Mouse (Mus musculus) limb, embryonic 15.5 days (tissue): ENCODE data around the gene Gm28374. TPM values are rescaled to one million over a fixed set of nuclear protein-coding genes. Genes with fewer than 3 reads are reported as not detected.
A peak's percentile ranks its signal among the peaks of the same experiment; 100 is the strongest.

Experiments
- ATAC-seq: fragments of 200-750 bp; cut with Nextera tagmentation; 2 replicates; pipeline ENCODE4 v1.8.0; 2017; ENCODE audit warnings: low read depth, moderate TSS enrichment; ENCODE audit not compliant: insufficient number of reproducible peaks, low FRiP score, low TSS enrichment
- H3K27ac ChIP-seq: fragments of 300-500 bp; sonication (generic); 2 replicates; pipeline ENCODE4 v1.5.1; 2015; ENCODE audit warnings: moderate library complexity, mild to moderate bottlenecking, inconsistent platforms
- H3K27me3 ChIP-seq: fragments of 300-500 bp; sonication (generic); 2 replicates; pipeline ENCODE4 v1.6.1; 2015; ENCODE audit warnings: inconsistent platforms
- H3K36me3 ChIP-seq: fragments of 300-500 bp; sonication (generic); 2 replicates; pipeline ENCODE4 v1.6.1; 2015; ENCODE audit warnings: inconsistent platforms
- H3K4me1 ChIP-seq: fragments of 300-500 bp; sonication (generic); 2 replicates; pipeline ENCODE4 v1.6.1; 2015; ENCODE audit warnings: inconsistent platforms
- H3K4me2 ChIP-seq: fragments of 300-500 bp; sonication (generic); 2 replicates; pipeline ENCODE4 v1.6.1; 2015; ENCODE audit warnings: mild to moderate bottlenecking, inconsistent platforms
- H3K4me3 ChIP-seq: fragments of 300-500 bp; sonication (generic); 2 replicates; pipeline ENCODE4 v1.5.1; 2015; ENCODE audit warnings: mild to moderate bottlenecking, inconsistent platforms
- H3K9ac ChIP-seq: fragments of 300-500 bp; sonication (generic); 2 replicates; pipeline ENCODE4 v1.6.1; 2015; ENCODE audit warnings: inconsistent platforms
- H3K9me3 ChIP-seq: fragments of 300-500 bp; sonication (generic); 2 replicates; pipeline ENCODE4 v1.6.1; 2016; ENCODE audit warnings: inconsistent platforms
- WGBS: fragments of 180-500 bp; shearing (Covaris S2); methylation state at CpG from one replicate; pipeline ENCODE4 v1.1.7; 2015; 5-methylcytosine and 5-hydroxymethylcytosine counted together
- polyA plus RNA-seq: library from polyadenylated mRNA; unstranded; fragments of >200 nt; fragmentation: Nextera tagmentation; extraction: Ambion mirVana; gene quantifications from 2 replicates; pipeline ENCODE4 v1.2.1, GENCODE M21; 2015

Gene Gm28374
- polyA plus RNA-seq, 1 experiment from 2014 or later = 1.9 TPM

GRCm38 (mm10) chr19:6079983-6080480 lies 2.0 kb downstream of the Gm28374 start, which contains the start of gene Tmem262:
TSS of gene Tmem262 (plus strand) at chr19:6080033.
- no peak within 1 kb of the TSS for H3K27ac ChIP-seq
- peaks cover 40% of the 10 kb centered on the region for H3K36me3 ChIP-seq
- H3K4me2 ChIP-seq = no peak within 1 kb of the TSS
- no peak within 1 kb of the TSS for H3K4me3 ChIP-seq
- H3K27me3 ChIP-seq = no peaks in the 10 kb centered on the region
- H3K4me1 ChIP-seq = peaks cover 23% of the 10 kb centered on the region
- 93% methylated on average over 12 of the region's 12 CpGs for WGBS
- no peak within 1 kb of the TSS for H3K9ac ChIP-seq
- H3K9me3 ChIP-seq = no peaks in the 10 kb centered on the region
- ATAC-seq = no peak

GRCm38 (mm10) chr19:6076564-6077393 lies 5.3 kb downstream of the Gm28374 start, which contains the start of gene Vps51:
TSS of gene Vps51 (minus strand) at chr19:6077231.
- Histone ChIP-seq H3K9me3 (no peaks in the 10 kb centered on the region), H3K9ac (peak within 1 kb of the TSS; percentile 85), H3K36me3 (peaks cover 43% of the 10 kb centered on the region), H3K4me1 (peaks cover 13% of the 10 kb centered on the region), H3K27ac (peak within 1 kb of the TSS; percentile 90), H3K4me2 (peak within 1 kb of the TSS; percentile 70), H3K4me3 (peak within 1 kb of the TSS; percentile 90), H3K27me3 (no peaks in the 10 kb centered on the region)
- under 1% methylated on average over 33 of the region's 33 CpGs for WGBS
- peak; percentile 80 for ATAC-seq

- WGBS = 91% methylated on average over 5 of the region's 5 CpGs
- peaks cover 45% of the 10 kb centered on the region for H3K36me3 ChIP-seq
- H3K27me3 ChIP-seq = no peaks in the 10 kb centered on the region
- H3K9me3 ChIP-seq = no peaks in the 10 kb centered on the region
- no peak overlapping the region for H3K9ac ChIP-seq
- H3K4me3 ChIP-seq = no peak overlapping the region
- H3K4me2 ChIP-seq = no peak overlapping the region
- ATAC-seq = no peak
- no peak overlapping the region for H3K27ac ChIP-seq
- peaks cover 13% of the 10 kb centered on the region for H3K4me1 ChIP-seq
These were observed 8.2 kb downstream of the Gm28374 start for GRCm38 (mm10) chr19:6073889-6074288.

GRCm38 (mm10) chr19:6071261-6071660 lies 10.8 kb downstream of the Gm28374 start:
- H3K36me3 ChIP-seq = peaks cover 48% of the 10 kb centered on the region
- H3K4me1 ChIP-seq = peaks cover 31% of the 10 kb centered on the region
- H3K4me2 ChIP-seq = no peak overlapping the region
- ATAC-seq = no peak
- WGBS = 92% methylated on average over 19 of the region's 19 CpGs
- H3K9me3 ChIP-seq = no peaks in the 10 kb centered on the region
- H3K9ac ChIP-seq = no peak overlapping the region
- no peaks in the 10 kb centered on the region for H3K27me3 ChIP-seq
- H3K27ac ChIP-seq = no peak overlapping the region
- no peak overlapping the region for H3K4me3 ChIP-seq

- Histone ChIP-seq H3K9me3 (no peaks in the 10 kb centered on the region), H3K36me3 (peaks cover 48% of the 10 kb centered on the region), H3K4me2 (no peak overlapping the region), H3K27ac (no peak overlapping the region), H3K9ac (no peak overlapping the region), H3K4me3 (no peak overlapping the region), H3K4me1 (peaks cover 28% of the 10 kb centered on the region), H3K27me3 (no peaks in the 10 kb centered on the region)
- WGBS = 90% methylated on average over 31 of the region's 31 CpGs
- ATAC-seq = no peak
These were observed 11.3 kb downstream of the Gm28374 start for GRCm38 (mm10) chr19:6070571-6071250.

GRCm38 (mm10) chr19:6069851-6070250 lies 12.2 kb downstream of the Gm28374 start:
- no peaks in the 10 kb centered on the region for H3K27me3 ChIP-seq
- H3K4me1 ChIP-seq = peaks cover 23% of the 10 kb centered on the region
- H3K4me3 ChIP-seq = no peak overlapping the region
- no peak overlapping the region for H3K4me2 ChIP-seq
- no peak for ATAC-seq
- no peak overlapping the region for H3K9ac ChIP-seq
- peaks cover 47% of the 10 kb centered on the region for H3K36me3 ChIP-seq
- H3K27ac ChIP-seq = no peak overlapping the region
- H3K9me3 ChIP-seq = no peaks in the 10 kb centered on the region
- WGBS = 90% methylated on average over 10 of the region's 10 CpGs

GRCm38 (mm10) chr19:6068951-6069350 lies 13.1 kb downstream of the Gm28374 start:
- ATAC-seq = no peak
- H3K9ac ChIP-seq = no peak overlapping the region
- H3K4me3 ChIP-seq = no peak overlapping the region
- H3K27ac ChIP-seq = no peak overlapping the region
- H3K36me3 ChIP-seq = peaks cover 40% of the 10 kb centered on the region
- H3K9me3 ChIP-seq = no peaks in the 10 kb centered on the region
- no peak overlapping the region for H3K4me2 ChIP-seq
- WGBS = 79% methylated on average over 4 of the region's 4 CpGs
- no peaks in the 10 kb centered on the region for H3K27me3 ChIP-seq
- H3K4me1 ChIP-seq = peaks cover 23% of the 10 kb centered on the region

- 9% methylated on average over 33 of the region's 33 CpGs for WGBS
- peak; percentile 81 for ATAC-seq
These were observed 14.2 kb downstream of the Gm28374 start, which contains the start of gene Tm7sf2 for GRCm38 (mm10) chr19:6067724-6068415. TSS of gene Tm7sf2 (minus strand) at chr19:6068373.

GRCm38 (mm10) chr19:6067011-6067723 lies 14.9 kb downstream of the Gm28374 start:
- under 1% methylated on average over 30 of the region's 30 CpGs for WGBS

More at GRCm38 (mm10) chr19:6067724-6068415, 14.2 kb downstream of the Gm28374 start, which contains the start of gene Tm7sf2:
- H3K4me2 ChIP-seq = peak within 1 kb of the TSS; percentile 82
- peaks cover 33% of the 10 kb centered on the region for H3K36me3 ChIP-seq
- H3K9me3 ChIP-seq = no peaks in the 10 kb centered on the region
- H3K27ac ChIP-seq = peak within 1 kb of the TSS; percentile 72
- H3K9ac ChIP-seq = peak within 1 kb of the TSS; percentile 41
- peak within 1 kb of the TSS; percentile 45 for H3K4me3 ChIP-seq
- no peaks in the 10 kb centered on the region for H3K27me3 ChIP-seq
- peaks cover 23% of the 10 kb centered on the region for H3K4me1 ChIP-seq

GRCm38 (mm10) chr19:6066571-6066970 lies 15.5 kb downstream of the Gm28374 start:
- Histone ChIP-seq H3K4me1 (peaks cover 36% of the 10 kb centered on the region), H3K27ac (peak overlapping the region; percentile 72; the same call in 1 of the 2 replicates), H3K9ac (peak overlapping the region; percentile 41), H3K4me2 (peak overlapping the region; percentile 82), H3K27me3 (no peaks in the 10 kb centered on the region), H3K4me3 (peak overlapping the region; percentile 45), H3K36me3 (peaks cover 28% of the 10 kb centered on the region), H3K9me3 (no peaks in the 10 kb centered on the region)
- WGBS = 35% methylated on average over 5 of the region's 5 CpGs
- ATAC-seq = no peak

More at GRCm38 (mm10) chr19:6067011-6067723, 14.9 kb downstream of the Gm28374 start:
- H3K27ac ChIP-seq = peak overlapping the region; percentile 72
- ATAC-seq = peak; percentile 30; the same call in 1 of the 2 replicates
- H3K36me3 ChIP-seq = peaks cover 28% of the 10 kb centered on the region
- peak overlapping the region; percentile 45 for H3K4me3 ChIP-seq
- H3K4me1 ChIP-seq = peaks cover 30% of the 10 kb centered on the region
- no peaks in the 10 kb centered on the region for H3K9me3 ChIP-seq
- peak overlapping the region; percentile 82 for H3K4me2 ChIP-seq
- H3K27me3 ChIP-seq = no peaks in the 10 kb centered on the region
- H3K9ac ChIP-seq = peak overlapping the region; percentile 41

- H3K27ac ChIP-seq = no peak overlapping the region
- WGBS = 92% methylated on average over 6 of the region's 6 CpGs
- no peaks in the 10 kb centered on the region for H3K9me3 ChIP-seq
- H3K9ac ChIP-seq = no peak overlapping the region
- ATAC-seq = no peak
- H3K36me3 ChIP-seq = peaks cover 10% of the 10 kb centered on the region
- H3K4me3 ChIP-seq = no peak overlapping the region
- H3K4me1 ChIP-seq = peaks cover 46% of the 10 kb centered on the region
- no peaks in the 10 kb centered on the region for H3K27me3 ChIP-seq
- H3K4me2 ChIP-seq = no peak overlapping the region
These were observed 19.0 kb downstream of the Gm28374 start for GRCm38 (mm10) chr19:6063081-6063480.
